Mouse (Mus musculus) embryo, embryonic 9.5 days (tissue): Measurements from ENCODE around the gene Il1r2.

Source experiments
- DNase-seq: peaks from one replicate; pipeline ENCODE4 v3.0.0-alpha.2; 2017; ENCODE audit errors: extremely low spot score

The Il1r2 gene

GRCm38 (mm10) chr1:40059122-40059774 lies 14.6 kb upstream of the Il1r2 start:
- no peak for DNase-seq

GRCm38 (mm10) chr1:40061359-40061758 lies 12.5 kb upstream of the Il1r2 start:
- no peak for DNase-seq

- no peak for DNase-seq
Measured at GRCm38 (mm10) chr1:40063409-40063808, 10.5 kb upstream of the Il1r2 start.

- DNase-seq, result no peak
Measured at GRCm38 (mm10) chr1:40064508-40064907, 9.4 kb upstream of the Il1r2 start.

GRCm38 (mm10) chr1:40072558-40072957 lies 1.3 kb upstream of the Il1r2 start:
- no peak for DNase-seq

GRCm38 (mm10) chr1:40077328-40077727 lies 3.4 kb downstream of the Il1r2 start:
- DNase-seq, result no peak

- no peak for DNase-seq
Measured at GRCm38 (mm10) chr1:40081041-40081440, 7.2 kb downstream of the Il1r2 start.

- no peak for DNase-seq
Measured at GRCm38 (mm10) chr1:40084386-40084785, 10.5 kb downstream of the Il1r2 start.

- DNase-seq, result peak; percentile 74
Measured at GRCm38 (mm10) chr1:40085403-40086182, 11.7 kb downstream of the Il1r2 start.

GRCm38 (mm10) chr1:40091160-40091559 lies 17.3 kb downstream of the Il1r2 start:
- no peak for DNase-seq

- DNase-seq, result no peak
Measured at GRCm38 (mm10) chr1:40092541-40092940, 18.7 kb downstream of the Il1r2 start.

- DNase-seq, result no peak
Measured at GRCm38 (mm10) chr1:40094601-40095304, 20.9 kb downstream of the Il1r2 start.

- DNase-seq, result no peak
Measured at GRCm38 (mm10) chr1:40095585-40095984, 21.7 kb downstream of the Il1r2 start.

- DNase-seq, result no peak
Measured at GRCm38 (mm10) chr1:40106306-40106705, 32.4 kb downstream of the Il1r2 start.

GRCm38 (mm10) chr1:40106719-40107118 lies 32.8 kb downstream of the Il1r2 start:
- DNase-seq, result no peak

- no peak for DNase-seq
Measured at GRCm38 (mm10) chr1:40107971-40108749, 34.3 kb downstream of the Il1r2 start.

- DNase-seq, result no peak
Measured at GRCm38 (mm10) chr1:40109736-40110135, 35.9 kb downstream of the Il1r2 start.

GRCm38 (mm10) chr1:40115271-40115670 lies 41.4 kb downstream of the Il1r2 start:
- DNase-seq, result peak; percentile 58

GRCm38 (mm10) chr1:40116422-40116821 lies 42.5 kb downstream of the Il1r2 start:
- peak; percentile 70 for DNase-seq

- DNase-seq, result peak; percentile 35
Measured at GRCm38 (mm10) chr1:40117565-40117964, 43.7 kb downstream of the Il1r2 start.

GRCm38 (mm10) chr1:40124237-40124636 lies 50.4 kb downstream of the Il1r2 start:
- DNase-seq, result no peak

GRCm38 (mm10) chr1:40128481-40128880 lies 54.6 kb downstream of the Il1r2 start:
- DNase-seq, result no peak
